Mouse (Mus musculus): ENCODE data around the gene Casp1. TPM values are rescaled to one million over a fixed set of nuclear protein-coding genes. Genes with fewer than 3 reads are reported as not detected.

The Casp1 gene
- 0.35 and 0.39 TPM in 2 replicates for polyA plus RNA-seq (2016; fragmentation: Nextera tagmentation; extraction: Ambion mirVana)

DNA sequence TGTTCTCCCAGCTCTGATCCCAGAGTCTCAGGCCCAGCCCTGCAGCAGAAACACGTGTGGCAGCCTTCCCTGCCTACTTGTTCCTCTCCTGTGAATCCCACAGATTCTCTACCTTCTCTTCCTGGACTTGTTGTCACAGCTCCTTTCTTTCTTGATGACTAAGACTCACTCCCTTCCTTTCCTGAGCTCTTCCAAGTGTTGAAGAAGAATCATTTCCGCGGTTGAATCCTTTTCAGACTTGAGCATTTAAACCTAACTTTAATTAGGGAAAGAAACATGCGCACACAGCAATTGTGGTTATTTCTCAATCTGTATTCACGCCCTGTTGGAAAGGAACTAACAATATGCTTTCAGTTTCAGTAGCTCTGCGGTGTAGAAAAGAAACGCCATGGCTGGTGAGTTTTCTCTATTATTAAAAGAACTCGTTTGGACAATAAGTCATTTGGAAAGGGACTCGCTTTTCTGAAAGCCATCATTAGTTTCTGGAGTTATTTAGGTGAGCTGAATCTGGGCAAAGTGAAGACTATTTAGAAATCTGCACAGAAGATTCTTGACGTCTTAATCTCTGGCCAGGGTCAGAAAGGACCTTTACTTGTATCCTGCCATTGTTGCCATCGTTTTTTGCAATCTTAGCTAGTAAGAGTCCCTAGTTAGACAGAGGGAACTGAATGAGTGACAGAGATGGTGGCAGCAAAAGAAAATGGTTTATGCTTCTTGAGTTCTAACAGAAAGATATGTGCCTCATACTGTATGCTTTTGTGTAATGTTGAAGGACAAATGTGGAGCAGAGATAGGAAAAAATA, at the start of gene Casp1:
Casp1 (plus strand) TSS at position 189 of the 803 bp plus-strand sequence.
- no peak within 1 kb of the TSS for H3K4me3 ChIP-seq
- no peaks in the 10 kb centered on the region for H3K27me3 ChIP-seq (replicated peaks; ENCODE audit: low read depth, poor library complexity, severe bottlenecking)
- WGBS = 76% methylated on average over 11 of the region's 11 CpGs
- H3K36me3 ChIP-seq (replicated peaks) = no peaks in the 10 kb centered on the region
- no peaks in the 10 kb centered on the region for H3K4me1 ChIP-seq
- H3K9me3 ChIP-seq = no peaks in the 10 kb centered on the region
- no peak within 1 kb of the TSS for H3K27ac ChIP-seq (replicated peaks)
- no peak for DNase-seq (ENCODE audit: low spot score)

DNA sequence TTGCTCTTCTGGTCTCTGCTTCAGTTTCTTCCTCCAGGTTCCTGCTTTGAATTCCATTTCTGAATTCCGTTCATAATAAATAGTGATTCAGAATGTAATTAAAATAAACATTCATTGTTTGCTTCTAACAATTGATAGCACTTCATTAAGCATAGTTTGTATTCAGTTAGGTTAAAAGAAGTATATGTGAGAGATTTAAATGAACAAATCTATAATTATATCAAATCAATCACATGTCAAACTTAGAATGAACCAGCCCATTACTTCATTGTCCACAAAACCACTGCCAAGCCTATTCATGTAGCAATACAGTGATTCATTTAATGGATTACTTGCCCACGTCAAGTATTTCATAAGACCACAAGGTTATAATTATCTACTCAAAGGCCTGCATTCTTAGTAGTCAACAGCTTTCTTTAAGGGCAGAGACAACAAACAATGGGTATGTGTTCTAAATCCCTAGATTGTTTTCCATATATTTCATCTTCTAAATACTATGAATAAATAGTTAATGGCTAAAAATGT, 34.3 kb upstream of the Casp1 start:
- H3K4me3 ChIP-seq = no peak overlapping the region
- H3K27ac ChIP-seq (replicated peaks) = no peak overlapping the region
- H3K27me3 ChIP-seq (replicated peaks; ENCODE audit: low read depth, poor library complexity, severe bottlenecking) = no peaks in the 10 kb centered on the region
- no peaks in the 10 kb centered on the region for H3K4me1 ChIP-seq
- H3K36me3 ChIP-seq (replicated peaks) = no peaks in the 10 kb centered on the region
- DNase-seq (ENCODE audit: low spot score) = no peak
- H3K9me3 ChIP-seq = no peaks in the 10 kb centered on the region
- WGBS = 61% methylated on average over 2 of the region's 2 CpGs

DNA sequence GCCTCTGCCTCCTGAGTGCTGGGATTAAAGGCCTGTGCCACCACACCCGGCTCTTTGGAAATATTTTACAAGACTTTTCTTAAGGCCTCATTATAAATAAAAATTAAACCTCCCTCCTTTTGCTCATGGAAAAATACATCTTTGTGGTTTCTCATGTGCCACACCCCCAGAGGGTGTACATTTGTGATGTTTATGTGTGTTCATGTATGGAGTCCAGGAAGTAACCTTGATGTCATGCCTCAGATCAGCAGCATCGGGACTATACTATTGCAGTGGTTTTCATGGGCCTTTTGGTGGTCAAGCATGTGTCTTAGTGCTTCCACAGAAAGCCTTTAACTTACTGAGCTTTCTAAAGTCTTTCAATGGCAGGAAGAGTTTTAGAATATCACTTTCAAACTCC, 28.0 kb upstream of the Casp1 start:
- DNase-seq (ENCODE audit: low spot score) = no peak
- Histone ChIP-seq H3K27ac (replicated peaks) (no peak overlapping the region), H3K4me1 (no peaks in the 10 kb centered on the region), H3K36me3 (replicated peaks) (no peaks in the 10 kb centered on the region), H3K9me3 (no peaks in the 10 kb centered on the region), H3K27me3 (replicated peaks; ENCODE audit: low read depth, poor library complexity, severe bottlenecking) (no peaks in the 10 kb centered on the region), H3K4me3 (no peak overlapping the region)
- WGBS = 88% methylated on average over 2 of the region's 2 CpGs

DNA sequence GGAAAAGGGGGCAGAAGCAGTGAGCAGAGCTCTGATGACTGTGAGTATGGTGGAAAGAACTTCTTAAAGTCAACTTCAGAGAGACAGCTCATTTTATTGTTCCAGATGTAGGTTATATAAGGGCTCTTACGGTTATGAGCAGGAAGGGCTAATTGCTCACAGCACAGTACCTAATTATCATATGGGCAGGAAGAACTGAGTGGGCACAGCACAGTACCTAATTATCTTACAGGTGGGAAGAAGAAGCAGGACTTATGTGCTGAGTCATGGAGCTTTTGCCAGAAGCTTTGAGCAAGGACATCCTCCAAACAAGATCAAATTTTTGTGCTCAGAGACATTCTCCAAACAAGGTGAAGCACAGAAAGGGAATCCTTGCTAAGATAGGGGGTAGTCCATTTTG, 27.4 kb upstream of the Casp1 start:
- WGBS = 62% methylated on average over 1 of the region's 1 CpGs
- Histone ChIP-seq H3K4me1 (no peaks in the 10 kb centered on the region), H3K4me3 (no peak overlapping the region), H3K9me3 (no peaks in the 10 kb centered on the region), H3K27me3 (replicated peaks; ENCODE audit: low read depth, poor library complexity, severe bottlenecking) (no peaks in the 10 kb centered on the region), H3K27ac (replicated peaks) (no peak overlapping the region), H3K36me3 (replicated peaks) (no peaks in the 10 kb centered on the region)
- no peak for DNase-seq (ENCODE audit: low spot score)

DNA sequence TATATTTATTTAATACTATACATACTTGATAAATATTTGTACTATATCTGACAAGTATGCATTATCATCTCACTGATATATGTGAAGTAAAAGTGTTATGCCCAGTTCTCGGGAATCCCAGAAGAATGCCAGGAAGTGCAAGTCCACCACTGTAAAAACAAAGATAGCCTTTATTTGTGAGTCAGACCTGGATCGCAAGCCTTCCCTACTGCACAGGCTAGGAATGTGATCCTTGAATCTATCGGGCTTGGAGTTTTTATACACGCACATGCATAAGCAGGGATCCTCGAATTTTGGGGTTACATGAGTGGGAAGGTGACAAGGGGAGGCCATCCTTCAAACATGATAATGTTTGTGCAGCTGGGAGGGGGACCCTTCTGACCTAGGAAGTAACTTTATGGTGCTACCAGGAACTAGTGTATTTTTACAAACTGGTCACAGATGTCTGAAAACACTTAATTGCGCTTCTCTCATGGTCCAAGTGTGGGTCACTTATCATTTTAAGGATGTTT, 26.9 kb upstream of the Casp1 start:
- H3K4me1 ChIP-seq = no peaks in the 10 kb centered on the region
- no peak for DNase-seq (ENCODE audit: low spot score)
- H3K27me3 ChIP-seq (replicated peaks; ENCODE audit: low read depth, poor library complexity, severe bottlenecking) = no peaks in the 10 kb centered on the region
- no peaks in the 10 kb centered on the region for H3K9me3 ChIP-seq
- H3K4me3 ChIP-seq = no peak overlapping the region
- H3K36me3 ChIP-seq (replicated peaks) = no peaks in the 10 kb centered on the region
- WGBS = 63% methylated on average over 6 of the region's 6 CpGs
- no peak overlapping the region for H3K27ac ChIP-seq (replicated peaks)

DNA sequence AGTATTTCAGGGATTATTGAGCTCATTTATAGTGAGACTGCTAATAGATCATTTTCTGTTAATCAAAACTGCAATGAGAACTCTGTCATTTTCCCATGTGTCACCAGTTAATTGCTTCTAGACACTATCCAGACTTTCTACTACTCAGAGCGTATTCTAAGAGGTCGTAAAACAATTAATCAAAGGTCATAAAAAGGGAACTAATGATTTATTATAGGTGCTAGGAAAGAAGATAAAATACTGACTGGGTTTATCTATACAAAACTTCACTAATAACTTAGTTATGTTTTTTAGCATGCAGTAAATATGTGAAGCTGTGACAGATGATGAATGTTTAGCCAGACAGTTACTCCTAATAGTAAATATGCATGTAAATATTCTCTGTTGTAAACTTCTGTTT, 12.2 kb upstream of the Casp1 start:
- 92% methylated on average over 2 of the region's 2 CpGs for WGBS
- Histone ChIP-seq H3K4me3 (no peak overlapping the region), H3K27me3 (replicated peaks; ENCODE audit: low read depth, poor library complexity, severe bottlenecking) (no peaks in the 10 kb centered on the region), H3K36me3 (replicated peaks) (no peaks in the 10 kb centered on the region), H3K27ac (replicated peaks) (no peak overlapping the region), H3K9me3 (no peaks in the 10 kb centered on the region), H3K4me1 (no peaks in the 10 kb centered on the region)
- no peak for DNase-seq (ENCODE audit: low spot score)

DNA sequence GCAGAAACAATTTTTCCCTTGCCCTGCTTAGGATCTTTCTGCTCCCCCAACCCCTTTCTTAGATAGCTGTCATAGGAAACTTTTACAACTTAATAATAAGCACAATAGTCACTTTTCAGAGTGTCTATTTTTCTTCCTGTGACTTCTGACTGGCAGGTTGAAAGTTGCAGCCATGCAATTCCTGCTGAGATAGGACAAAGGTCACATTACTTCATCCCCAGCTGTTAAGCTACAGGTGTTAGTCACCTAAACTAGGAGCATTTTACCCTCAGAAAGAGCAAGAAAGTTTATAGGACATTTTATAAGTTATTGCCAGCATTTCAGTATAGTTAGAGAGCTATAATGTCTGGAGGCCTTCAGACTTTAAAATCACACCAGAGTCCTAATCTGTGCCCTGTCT, 11.7 kb upstream of the Casp1 start:
- Histone ChIP-seq H3K9me3 (no peaks in the 10 kb centered on the region), H3K36me3 (replicated peaks) (no peaks in the 10 kb centered on the region), H3K4me1 (no peaks in the 10 kb centered on the region), H3K4me3 (no peak overlapping the region), H3K27ac (replicated peaks) (no peak overlapping the region), H3K27me3 (replicated peaks; ENCODE audit: low read depth, poor library complexity, severe bottlenecking) (no peaks in the 10 kb centered on the region)
- DNase-seq (ENCODE audit: low spot score) = no peak

DNA sequence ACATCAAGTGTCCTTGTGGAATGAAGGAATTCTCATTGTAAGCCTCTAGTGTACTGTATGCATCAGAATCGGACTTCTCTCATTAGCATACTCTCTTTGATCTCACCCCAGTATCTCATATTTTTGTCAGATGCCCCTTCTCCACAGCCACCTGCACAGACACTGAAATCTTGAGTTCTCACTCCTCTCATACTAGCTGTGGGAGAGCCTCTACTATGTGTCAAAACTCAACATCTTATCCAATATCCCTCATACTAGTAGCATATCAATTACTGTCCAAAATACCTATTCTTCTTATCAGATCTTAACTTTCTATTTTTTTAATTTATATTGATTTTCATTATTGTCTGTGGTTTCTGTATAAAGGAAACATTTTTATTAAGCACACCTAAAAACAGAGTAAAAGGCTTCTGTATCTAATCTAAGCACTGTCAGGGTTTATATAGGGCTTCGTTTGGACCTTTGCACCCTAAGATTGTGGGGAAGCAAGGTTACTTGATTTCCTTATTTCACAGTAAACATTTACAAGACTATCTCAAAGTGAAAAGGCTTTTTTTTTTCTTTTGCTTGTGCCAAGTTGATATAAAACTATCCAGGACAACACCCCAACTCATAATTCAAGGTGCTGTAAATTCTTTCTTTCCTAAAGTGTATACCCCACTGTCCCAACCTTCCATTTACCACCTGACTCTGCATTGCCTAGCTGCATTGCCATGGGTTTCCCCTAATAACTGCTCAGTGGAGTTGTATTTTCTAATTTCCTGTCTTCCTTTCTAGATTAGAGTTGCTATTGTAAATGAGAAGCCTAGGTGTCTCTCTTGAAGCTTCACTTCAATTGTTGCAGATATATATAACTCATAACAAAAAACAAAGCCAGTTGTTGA, 1.7 kb upstream of the Casp1 start:
- H3K27ac ChIP-seq (replicated peaks) = no peak overlapping the region
- no peak for DNase-seq (ENCODE audit: low spot score)
- no peak overlapping the region for H3K4me3 ChIP-seq
- WGBS = 83% methylated on average over 2 of the region's 2 CpGs
- H3K4me1 ChIP-seq = no peaks in the 10 kb centered on the region
- H3K36me3 ChIP-seq (replicated peaks) = no peaks in the 10 kb centered on the region
- H3K27me3 ChIP-seq (replicated peaks; ENCODE audit: low read depth, poor library complexity, severe bottlenecking) = no peaks in the 10 kb centered on the region
- H3K9me3 ChIP-seq = no peaks in the 10 kb centered on the region

DNA sequence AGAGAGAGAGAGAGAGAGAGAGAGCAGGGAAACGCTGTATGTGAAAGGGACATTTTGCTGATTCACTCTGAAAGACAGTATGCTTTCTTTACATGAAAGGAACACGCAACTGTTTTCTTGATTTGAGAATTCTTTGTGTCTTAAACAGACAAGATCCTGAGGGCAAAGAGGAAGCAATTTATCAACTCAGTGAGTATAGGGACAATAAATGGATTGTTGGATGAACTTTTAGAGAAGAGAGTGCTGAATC, 740 bp downstream of the Casp1 start:
- no peak for DNase-seq (ENCODE audit: low spot score)
- Histone ChIP-seq H3K4me1 (no peaks in the 10 kb centered on the region), H3K27ac (replicated peaks) (no peak overlapping the region), H3K36me3 (replicated peaks) (no peaks in the 10 kb centered on the region), H3K27me3 (replicated peaks; ENCODE audit: low read depth, poor library complexity, severe bottlenecking) (no peaks in the 10 kb centered on the region), H3K9me3 (no peaks in the 10 kb centered on the region), H3K4me3 (no peak overlapping the region)
- 80% methylated on average over 2 of the region's 2 CpGs for WGBS

DNA sequence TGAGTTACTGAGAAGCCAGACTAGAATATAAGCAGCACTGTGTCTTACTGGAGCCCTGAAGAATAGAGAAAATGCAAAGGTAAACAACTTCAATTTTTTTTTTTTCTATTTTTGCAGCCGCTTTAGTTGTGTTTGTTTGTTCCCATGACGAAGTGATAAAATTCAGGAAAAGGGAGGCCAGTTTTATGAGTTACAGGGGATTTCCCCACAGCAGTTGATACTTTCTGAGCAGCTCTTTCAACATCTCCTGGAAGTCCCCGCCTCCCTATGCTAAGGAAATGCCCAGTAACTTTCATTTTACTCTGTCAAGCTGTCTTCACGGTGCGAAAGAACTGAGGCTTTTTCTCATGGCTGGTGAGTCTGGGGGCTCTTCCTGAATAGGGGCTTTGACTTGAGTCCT, 10.2 kb downstream of the Casp1 start, which contains the start of gene Casp4:
Casp4 (plus strand) TSS at position 268 of the 400 bp plus-strand sequence.
- Histone ChIP-seq H3K36me3 (replicated peaks) (no peaks in the 10 kb centered on the region), H3K4me3 (no peak within 1 kb of the TSS), H3K27ac (replicated peaks) (no peak within 1 kb of the TSS), H3K27me3 (replicated peaks; ENCODE audit: low read depth, poor library complexity, severe bottlenecking) (no peaks in the 10 kb centered on the region), H3K4me1 (no peaks in the 10 kb centered on the region), H3K9me3 (no peaks in the 10 kb centered on the region)
- DNase-seq (ENCODE audit: low spot score) = no peak
- WGBS = 78% methylated on average over 5 of the region's 5 CpGs

DNA sequence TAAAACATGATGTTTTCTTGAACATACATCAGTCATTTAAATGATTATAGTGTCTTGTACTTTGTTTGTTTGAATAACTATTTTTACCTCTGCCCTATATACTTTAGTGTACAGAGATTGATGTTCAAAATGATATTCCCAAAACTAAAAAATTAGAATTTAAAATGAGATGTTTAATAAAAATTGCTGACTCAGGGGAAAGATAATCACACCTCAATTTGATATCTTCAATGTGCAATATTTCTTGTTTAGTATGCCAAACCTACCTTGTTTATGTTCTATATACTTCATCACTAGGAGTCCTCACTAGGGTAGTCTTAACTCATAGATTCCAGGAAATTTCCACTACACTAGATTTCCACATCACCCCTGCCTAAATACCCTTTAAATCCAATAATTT, 11.8 kb downstream of the Casp1 start:
- no peaks in the 10 kb centered on the region for H3K4me1 ChIP-seq

DNA sequence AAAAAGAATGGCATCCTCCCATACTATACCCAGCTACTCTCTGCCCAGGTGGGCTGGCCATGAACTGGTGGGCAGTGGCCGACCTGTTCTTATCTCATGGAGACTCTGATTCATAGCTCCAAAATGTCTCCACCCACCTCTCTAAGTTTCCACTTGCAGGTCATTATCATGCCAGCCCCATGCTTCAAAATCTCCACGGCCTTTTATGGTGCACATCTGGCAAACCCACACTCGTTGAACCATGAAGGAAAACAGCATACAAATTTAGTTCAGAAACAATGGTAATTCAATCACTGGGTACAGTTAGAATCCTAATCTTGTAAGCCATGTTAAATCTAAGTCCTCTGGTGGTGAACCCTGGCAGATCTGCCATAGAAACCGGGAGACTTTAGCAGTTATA, 13.1 kb downstream of the Casp1 start:
- no peaks in the 10 kb centered on the region for H3K36me3 ChIP-seq (replicated peaks)
- WGBS = 82% methylated on average over 4 of the region's 4 CpGs
- H3K4me1 ChIP-seq = no peaks in the 10 kb centered on the region
- no peak overlapping the region for H3K27ac ChIP-seq (replicated peaks)
- no peak overlapping the region for H3K4me3 ChIP-seq
- DNase-seq (ENCODE audit: low spot score) = no peak
- no peaks in the 10 kb centered on the region for H3K9me3 ChIP-seq
- H3K27me3 ChIP-seq (replicated peaks; ENCODE audit: low read depth, poor library complexity, severe bottlenecking) = no peaks in the 10 kb centered on the region

More for the DNA sequence above, 11.8 kb downstream of the Casp1 start:
- Histone ChIP-seq H3K27me3 (replicated peaks; ENCODE audit: low read depth, poor library complexity, severe bottlenecking) (no peaks in the 10 kb centered on the region), H3K9me3 (no peaks in the 10 kb centered on the region), H3K27ac (replicated peaks) (no peak overlapping the region), H3K4me3 (no peak overlapping the region), H3K36me3 (replicated peaks) (no peaks in the 10 kb centered on the region)
- no peak for DNase-seq (ENCODE audit: low spot score)

DNA sequence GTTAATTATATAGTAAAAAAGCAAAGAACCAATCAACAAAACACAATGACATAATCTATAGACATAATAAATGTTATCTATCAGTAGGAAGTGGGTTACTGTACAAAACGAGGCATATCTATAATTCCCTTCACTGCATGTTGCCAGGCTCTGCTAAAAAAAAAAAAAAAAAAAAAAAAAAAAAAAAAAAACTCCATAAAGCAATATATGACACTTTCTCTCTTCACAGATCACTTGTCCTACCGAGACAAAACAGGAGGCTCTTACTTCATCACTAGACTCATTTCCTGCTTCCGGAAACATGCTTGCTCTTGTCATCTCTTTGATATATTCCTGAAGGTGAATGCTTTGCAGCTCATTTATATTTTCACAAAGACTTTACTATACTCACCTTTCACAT, 29.9 kb downstream of the Casp1 start:
- no peaks in the 10 kb centered on the region for H3K4me1 ChIP-seq
- H3K4me3 ChIP-seq = no peak overlapping the region
- no peaks in the 10 kb centered on the region for H3K27me3 ChIP-seq (replicated peaks; ENCODE audit: low read depth, poor library complexity, severe bottlenecking)
- 85% methylated on average over 3 of the region's 3 CpGs for WGBS
- DNase-seq (ENCODE audit: low spot score) = no peak
- H3K9me3 ChIP-seq = no peaks in the 10 kb centered on the region
- H3K36me3 ChIP-seq (replicated peaks) = no peaks in the 10 kb centered on the region
- H3K27ac ChIP-seq (replicated peaks) = no peak overlapping the region

Data from embryonic facial prominence, embryonic 10.5 days (tissue).